Mouse (Mus musculus) cerebral cortex, adult 2 months (tissue): ENCODE results near the gene Ptn.

Source experiments
- WGBS: fragments of 180-500 bp; shearing (Covaris S2); methylation state at CpG from one replicate; pipeline ENCODE4 v1.1.7; 2018; 5-methylcytosine and 5-hydroxymethylcytosine counted together

Gene Ptn

DNA sequence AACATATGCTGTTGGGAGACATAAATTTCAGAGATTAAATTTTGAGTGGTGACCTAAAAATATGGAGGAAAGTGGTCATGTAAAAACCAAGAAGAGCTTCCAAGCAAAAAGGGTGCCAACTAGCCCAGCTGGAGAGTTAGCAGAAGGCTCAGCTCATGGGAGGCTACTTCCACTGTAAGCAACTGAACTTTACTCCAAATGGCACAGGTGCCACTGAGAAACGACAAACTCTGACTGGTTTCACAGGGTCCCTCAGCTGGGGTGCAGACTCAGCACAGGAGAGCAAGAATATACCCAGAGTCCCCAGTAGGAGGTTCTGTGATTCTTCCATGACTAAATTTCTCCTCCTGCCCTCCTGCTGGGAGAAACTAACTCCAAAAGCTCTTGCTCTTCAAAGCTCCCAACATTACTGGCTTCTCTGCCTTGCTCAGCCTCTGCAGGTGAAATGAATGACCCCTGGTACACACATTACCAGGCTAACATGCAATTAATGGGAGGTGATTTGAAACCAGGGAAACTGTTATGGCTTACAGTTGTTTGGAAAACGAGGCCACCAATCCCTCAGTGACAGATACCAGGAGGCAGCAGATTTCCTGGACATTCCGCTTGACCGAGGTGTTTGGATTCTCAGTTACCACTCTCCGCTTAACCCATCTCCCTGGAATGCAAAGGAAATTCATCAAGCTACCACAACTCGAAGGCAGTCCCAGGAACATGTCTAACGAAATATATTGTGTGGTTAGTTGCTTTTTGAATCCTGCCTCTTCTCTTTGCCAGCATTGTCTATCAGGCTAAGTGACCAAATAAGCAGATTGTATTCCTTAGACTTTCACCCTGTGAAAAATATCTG is 2.9 kb upstream of the Ptn start:
- 75% methylated on average over 7 of the region's 7 CpGs for WGBS

DNA sequence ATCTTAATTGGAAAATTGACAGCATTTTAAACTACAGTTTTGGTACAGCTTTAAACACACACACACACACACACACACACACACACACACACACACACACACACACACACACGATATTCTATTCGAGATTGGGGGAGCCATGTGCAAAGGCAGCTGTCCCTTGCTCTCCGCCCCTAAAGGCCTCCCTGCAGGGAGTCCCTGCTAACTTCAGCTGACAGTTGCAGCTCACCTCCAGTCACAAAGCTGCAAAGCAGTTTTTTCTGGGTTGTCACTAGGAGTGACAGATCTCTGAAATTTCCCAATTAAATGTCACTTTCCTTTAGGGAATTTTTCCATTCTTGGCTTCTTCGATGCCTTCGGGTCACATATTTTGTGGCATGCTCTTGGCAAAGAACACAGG is 428 bp upstream of the Ptn start:
- 17% methylated on average over 5 of the region's 5 CpGs for WGBS

DNA sequence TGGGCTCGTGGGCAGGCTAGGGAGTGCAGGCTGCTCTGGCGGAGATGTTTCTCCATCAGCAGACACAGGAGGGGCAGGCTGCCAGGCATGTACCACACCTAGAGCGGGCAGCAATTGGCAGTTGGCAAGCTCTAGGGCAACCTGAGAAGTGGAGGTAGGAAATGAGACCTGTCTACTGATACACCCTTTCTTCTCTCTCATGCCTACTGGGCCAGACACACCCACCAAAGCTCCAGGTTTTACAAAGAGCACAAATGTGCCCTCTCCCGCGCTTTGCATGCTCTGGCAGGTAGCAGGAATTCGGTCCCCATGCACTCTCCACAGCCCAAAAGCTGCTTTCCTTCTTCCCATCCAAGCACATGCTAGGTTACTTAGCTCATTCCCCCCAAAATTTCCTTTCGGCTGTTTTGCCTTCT is 701 bp downstream of the Ptn start:
- 8% methylated on average over 7 of the region's 7 CpGs for WGBS

DNA sequence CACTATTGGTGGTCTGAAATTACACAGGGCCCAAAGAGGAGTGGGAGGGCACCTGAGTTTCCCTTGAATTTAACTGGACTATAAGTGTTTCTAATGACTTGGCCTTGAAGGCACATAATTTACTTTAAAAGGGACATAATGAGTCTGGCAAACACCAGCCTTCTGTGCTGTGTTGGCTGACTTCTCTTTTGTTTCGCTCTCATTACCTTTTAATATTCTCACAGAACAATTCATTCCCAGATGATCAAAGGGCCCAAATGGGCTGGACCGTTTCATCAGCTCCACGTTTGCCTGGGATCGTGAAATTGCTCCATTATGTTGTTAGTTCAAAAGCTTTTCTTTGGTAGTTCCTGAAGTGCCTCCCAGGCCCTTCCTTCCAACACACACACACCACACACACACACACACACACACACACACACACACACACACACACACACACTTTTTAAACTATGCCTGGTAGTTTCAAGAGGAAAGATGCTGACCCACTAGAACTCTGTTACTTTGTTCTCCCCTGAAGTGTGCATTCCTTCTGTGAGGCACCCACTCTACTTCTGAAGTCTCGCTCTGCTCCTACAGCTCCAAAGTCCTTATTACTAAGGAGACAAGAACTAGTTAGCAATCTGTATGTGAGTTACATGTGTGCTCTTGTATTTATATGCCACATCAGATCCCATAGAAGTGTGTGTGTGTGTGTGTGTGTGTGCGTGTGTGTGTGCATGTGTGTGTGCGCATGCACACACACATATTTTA is 1.5 kb downstream of the Ptn start:
- WGBS = 27% methylated on average over 7 of the region's 7 CpGs

DNA sequence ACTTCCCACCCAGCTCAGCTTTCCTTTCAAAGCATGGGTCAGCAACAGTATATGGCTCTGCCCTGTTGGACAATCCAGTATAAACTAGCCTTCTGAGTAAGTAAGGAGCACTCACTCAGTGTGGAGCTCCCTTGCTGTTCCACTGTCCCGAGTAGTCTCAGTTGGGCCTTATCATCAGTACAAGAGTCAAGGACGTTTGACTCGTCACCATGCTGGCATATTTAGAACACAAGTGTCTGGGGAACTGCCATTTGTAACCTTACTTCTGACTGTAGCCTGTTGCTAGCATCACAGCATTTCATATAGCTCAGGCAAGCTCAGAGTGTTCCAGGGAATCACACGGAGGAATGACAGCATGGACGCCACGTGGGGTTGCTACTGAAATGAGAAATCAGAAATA is 3.1 kb downstream of the Ptn start:
- 46% methylated on average over 6 of the region's 6 CpGs for WGBS

DNA sequence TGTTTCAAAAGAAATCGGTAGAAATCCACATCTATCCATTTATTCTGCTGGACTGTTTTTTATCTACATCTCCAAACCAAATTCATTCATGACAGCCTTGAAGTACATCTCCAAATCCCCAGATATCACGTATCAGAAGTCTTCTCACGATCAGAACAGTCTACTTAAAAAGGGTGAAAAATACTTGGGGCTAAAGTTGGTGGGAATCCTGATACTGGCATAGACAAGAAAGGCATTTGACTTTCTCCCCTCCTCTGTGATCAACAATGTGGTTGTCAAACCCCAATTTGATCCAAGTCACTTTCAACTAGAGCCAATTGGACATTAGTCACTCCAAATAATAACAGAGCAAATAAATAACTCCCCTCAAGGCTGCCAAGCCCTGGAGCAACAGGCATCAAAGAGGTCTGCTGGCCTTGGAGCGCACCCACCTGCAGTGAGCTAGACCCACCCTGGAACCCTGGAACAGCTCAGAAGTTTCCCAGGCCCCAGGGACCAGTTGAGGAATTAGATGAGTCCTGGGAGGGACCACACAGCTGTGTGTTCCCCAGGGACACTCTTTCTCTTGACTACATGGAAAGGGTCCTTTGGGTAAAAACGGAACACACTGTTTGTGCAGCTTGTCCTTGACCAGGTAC is 9.6 kb downstream of the Ptn start:
- WGBS = 58% methylated on average over 5 of the region's 5 CpGs

DNA sequence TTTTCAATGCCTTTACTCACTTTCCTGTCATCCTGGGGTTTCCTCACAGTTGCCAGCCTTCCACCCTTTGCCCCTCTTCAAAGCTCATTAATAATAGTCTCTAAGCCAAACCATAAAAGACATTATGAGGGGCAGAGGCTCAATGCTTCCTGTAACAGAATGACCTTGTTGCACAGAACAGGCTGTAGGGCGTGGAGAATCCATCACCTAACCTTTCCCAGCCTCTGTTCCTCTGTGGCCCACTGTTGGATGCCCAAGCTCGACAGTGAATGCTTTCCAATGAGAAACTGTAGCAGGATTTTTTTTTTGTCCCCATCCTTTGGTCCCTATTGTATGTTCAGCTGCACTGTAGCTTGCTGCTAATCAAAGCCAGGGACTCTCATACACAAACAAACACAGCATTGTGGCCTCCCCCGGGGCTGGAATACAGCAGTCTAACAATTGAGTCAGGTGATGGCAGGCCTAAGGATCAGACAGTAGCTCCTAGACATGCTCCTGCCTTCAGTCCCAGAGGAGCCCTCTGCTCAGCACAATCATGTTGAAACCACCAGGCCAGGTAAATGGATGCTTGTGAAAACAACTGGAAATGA is 12.9 kb downstream of the Ptn start:
- WGBS = 35% methylated on average over 3 of the region's 3 CpGs

DNA sequence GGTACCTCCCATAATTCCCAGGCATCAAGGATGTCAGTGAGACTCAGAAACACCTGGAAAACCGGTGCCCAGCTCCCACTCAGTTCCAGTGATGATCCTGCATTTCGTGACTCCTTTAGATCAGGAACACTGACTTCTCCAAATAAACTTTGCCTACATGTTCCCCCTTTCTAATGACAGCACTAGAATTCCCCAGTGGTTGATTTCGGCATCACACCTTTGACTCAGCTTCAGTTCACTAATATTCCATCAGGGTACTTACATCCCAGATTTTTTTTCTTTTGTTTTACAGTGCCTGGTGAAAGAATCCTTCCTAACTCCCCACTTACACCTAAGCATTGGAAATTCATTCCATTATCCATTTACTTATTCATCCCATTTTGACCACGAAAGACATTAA is 15.5 kb downstream of the Ptn start:
- 70% methylated on average over 4 of the region's 4 CpGs for WGBS

DNA sequence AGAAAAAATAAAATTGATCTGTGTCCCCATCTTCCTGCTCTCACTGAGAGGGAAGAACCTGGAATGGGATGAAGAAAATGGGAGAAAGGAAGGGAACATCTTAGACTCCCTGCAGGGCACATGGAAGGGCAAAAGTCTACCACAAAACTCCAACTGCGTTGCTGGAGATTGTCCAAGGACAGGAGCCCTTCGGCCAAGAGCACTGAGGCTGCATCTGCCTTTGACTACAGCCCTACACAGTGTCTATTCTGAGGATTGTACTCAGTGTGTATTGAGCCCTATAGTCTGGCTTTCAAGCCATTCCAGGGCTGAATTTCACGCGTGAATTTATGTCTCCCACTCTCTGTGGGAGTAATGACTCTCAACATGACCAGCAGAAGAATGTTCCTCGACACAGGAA is 16.2 kb downstream of the Ptn start:
- 25% methylated on average over 5 of the region's 5 CpGs for WGBS

DNA sequence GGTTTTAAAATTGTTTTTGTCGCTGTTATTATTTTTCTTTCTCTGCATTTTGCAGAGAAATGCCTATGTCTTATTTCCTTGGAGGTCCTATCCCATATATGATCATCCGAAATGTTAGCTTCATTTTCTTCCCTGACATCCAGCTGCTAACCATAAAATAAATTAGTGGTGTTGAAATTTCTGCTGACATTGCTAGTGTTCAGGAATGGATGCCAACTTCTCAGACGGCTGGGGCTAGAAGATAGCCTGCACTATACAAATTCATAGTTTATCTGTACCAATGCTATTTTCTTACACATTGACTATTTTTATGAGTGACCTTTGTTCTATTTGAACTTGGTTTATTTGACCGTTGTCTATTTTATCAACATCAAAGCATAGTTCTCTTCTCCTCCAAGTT is 20.8 kb downstream of the Ptn start:
- WGBS = 48% methylated on average over 4 of the region's 4 CpGs

DNA sequence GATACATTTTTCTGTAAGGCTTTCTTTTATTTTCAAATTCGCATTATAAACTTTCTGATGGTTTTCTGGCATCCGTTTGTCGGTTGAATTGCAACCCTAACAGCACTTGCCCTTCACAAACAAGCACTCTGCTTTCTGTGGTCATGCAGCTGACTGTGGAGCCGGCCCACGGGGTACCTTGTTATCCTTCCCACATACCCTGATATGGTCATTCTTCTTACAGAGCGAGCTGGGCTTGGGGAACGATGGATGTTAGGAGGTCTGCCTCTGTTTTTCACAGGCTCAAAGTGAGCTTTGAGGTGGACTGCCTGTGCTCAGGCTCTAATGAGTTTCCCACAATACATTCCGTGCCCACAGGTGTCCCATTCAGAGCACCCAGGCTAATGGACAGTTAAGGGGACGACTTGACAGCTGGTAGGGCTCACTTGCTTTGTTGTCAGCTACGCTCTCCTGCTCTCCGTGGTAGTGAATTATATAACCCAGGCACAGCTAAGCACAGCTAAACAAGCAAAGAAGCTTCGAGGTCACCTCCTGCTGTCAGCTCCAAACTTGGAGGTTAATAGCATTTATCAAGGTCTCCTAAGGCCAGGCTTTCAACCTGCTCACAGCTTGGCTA is 21.3 kb downstream of the Ptn start:
- 42% methylated on average over 12 of the region's 12 CpGs for WGBS

DNA sequence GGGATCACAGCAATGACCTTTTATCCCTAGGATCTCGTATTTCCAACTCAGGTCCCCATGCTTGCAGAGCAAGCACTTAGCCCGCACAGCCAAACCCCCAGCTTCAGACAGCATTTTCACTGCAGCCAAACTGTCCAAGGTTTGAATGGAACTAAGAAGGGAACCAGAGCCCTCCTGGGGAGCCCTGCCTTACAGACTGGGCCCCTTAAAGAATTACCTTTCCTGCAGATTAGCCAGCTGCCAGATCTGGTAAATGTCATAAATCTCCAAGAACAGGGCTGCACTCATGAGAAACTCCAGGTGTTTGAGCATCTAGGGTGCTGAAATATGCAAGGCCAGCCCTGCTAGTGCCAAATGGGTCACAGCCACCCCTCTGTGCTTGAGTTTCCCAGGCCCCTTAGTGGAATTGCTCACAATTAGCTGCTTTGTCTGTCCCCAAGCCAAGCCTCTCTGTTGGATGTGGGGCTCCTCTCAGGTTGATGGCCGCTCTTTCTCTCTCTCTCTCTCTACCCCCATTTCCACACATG is 25.3 kb downstream of the Ptn start:
- 58% methylated on average over 3 of the region's 3 CpGs for WGBS

DNA sequence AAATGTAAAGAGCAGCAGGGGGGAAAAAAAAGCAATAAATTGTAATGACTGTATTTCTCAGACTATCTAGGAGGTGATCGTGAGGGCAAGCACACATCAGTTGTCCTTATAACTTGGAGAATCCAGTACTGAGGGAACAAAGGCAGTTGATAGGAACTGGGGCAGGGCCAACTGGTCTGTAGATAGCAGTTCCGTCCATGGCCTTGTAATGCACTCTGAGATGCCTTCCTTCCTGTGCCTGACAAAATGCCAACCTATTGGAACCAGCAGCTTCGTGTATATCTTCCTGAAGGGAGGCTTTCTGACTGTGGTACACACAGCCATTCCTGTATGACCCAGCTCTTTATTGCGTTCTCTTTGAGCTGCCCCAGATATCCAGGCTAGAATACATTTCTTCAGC is 27.5 kb downstream of the Ptn start:
- 43% methylated on average over 4 of the region's 4 CpGs for WGBS

DNA sequence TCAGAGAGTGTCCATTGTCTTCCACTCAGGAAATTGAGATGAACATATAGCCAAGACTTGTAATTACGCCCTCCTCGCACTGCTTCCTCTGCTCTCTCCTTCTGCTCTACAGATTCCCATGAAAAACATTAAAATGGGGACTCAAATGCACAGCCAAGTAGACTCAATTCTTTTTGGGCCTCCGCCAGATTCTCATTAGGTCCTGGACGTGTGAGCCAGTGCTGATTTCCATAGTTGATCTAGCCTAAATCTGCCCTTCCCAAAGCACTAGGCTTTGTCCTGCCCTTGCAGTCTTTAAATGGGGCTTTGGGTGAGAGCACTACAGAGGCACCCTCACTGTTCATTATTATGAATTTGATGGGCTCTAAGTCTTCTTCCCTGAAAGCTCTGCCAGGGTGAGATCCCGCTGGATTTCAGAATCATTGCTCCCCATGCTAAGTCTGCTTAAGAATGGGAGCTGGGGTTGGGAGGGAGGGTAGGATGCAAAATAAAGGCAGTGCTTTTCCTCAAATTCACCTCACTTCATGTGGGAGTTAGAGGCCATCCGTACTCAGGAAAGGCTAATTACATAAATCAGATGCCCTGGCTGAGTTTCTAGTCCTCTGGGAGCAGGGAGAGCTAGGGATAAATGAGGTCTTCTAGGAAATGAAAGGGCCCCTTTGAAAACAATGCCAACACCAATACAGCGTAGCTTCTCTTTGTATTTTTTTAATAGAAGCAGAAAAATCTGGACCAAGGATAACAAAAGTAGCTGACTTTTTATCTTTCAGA is 32.3 kb downstream of the Ptn start:
- 26% methylated on average over 7 of the region's 7 CpGs for WGBS

DNA sequence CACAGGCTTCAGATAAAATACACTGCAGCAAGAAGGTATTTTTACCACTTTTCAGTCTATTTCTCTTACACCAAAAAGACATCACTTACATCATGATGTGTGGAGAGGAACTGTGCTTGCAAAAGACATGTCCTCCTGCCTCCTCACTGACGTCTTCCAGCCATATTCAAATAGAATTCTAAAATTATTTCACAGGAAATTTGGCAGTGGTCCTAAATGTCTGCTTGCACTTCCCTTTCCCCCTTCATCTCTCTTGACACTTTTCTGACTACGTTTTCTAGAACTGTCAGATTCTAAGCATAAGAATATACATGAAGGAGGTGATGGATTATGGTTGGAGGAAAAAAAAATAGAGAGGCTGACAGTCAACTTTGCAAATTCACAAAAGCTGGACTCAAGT is 33.0 kb downstream of the Ptn start:
- WGBS = 8% methylated on average over 2 of the region's 2 CpGs

DNA sequence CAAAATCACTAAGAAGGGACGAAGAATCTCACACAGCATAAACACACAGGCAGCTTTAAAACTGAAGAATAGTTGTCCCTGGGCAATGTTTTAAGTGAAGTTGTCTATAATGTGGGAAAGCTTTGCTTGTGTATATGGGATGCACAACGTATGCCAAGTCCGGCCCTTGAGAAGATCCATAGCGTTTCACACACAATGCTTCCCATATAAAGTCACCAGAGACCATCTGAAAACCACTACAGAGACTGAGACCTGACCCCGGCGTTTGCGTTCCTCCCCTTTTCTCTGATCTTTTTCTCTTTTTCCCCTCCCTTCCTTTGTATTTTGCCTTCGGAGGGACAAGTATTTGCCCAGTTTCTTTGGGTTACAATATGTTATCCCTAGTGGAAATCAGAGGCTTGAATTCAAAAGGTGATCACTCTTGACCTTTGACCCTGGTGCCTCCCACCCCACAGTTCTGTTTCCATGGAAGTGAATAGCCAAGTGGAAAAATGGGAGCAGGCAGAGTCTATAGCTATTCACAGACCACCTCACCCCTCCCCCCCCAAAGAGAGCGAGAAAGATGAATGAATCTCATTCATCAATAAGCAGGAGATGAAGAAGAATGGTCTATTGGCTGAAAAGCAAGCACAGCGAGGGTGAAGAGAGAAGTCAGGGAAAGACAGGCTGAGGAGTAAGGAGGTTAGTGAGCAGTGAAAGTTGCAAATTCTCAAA is 34.2 kb downstream of the Ptn start:
- 44% methylated on average over 10 of the region's 10 CpGs for WGBS

DNA sequence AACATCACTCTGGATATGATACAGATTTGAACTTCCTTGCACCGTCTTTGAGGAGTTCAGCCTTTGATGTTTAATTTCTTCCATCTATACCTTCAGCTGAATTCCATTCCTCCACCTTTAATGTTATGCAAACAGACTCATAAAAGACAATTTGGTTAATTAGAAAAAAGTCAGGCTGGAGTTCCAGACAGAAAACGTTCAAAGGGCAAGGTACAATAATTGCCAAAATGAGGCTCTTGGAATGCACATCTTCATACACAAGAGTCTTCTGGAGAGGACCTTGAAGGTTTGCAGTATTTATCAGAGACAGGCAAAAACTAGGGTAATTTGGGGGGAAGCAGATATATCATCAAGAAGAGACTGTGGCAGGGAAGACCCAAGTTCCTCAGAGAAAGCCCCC is 37.5 kb downstream of the Ptn start:
- 62% methylated on average over 2 of the region's 2 CpGs for WGBS

DNA sequence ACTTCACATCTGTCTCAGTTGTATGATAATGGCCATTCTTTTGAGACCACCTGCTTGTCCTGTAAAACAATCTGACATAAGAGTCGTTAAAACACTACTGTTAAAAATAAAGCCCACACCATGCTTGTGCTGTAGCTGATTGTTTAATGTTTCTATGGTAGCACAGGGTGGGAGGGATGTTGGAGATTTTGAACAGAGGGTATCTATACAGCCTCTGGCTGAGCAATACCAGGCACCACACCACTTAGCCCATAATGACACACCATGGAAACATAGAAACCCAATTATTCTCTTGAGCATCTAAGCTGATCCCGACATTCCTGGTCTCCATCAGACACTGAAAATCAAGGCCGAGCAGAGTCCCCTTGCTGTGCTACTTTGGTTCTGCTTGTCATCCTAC is 41.0 kb downstream of the Ptn start:
- WGBS = 53% methylated on average over 3 of the region's 3 CpGs

DNA sequence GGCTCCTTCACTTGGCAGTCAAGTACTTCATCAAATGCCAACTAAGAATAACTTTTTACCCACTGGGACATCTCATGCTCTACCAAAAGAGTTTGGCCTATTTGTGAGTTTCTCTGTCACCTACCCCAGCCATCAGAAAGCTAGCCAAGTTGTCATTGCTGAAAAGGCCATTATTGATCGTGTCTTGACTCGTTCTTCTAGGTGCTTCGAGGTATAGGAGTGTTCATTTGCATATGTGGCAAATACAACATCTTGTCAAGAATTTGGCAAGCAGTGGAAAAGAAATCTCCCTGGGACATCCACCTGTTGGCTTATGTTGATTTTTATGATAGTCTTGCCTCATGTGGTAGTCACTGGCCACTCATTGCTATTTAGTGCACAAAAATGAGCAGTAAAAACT is 43.1 kb downstream of the Ptn start:
- 73% methylated on average over 3 of the region's 3 CpGs for WGBS
